Mouse (Mus musculus): ENCODE measurements around the gene Armc12. TPM values are rescaled to one million over a fixed set of nuclear protein-coding genes. Genes with fewer than 3 reads are reported as not detected.

The Armc12 gene
- polyA plus RNA-seq, 1 experiment from 2014 or later, result not detected

DNA sequence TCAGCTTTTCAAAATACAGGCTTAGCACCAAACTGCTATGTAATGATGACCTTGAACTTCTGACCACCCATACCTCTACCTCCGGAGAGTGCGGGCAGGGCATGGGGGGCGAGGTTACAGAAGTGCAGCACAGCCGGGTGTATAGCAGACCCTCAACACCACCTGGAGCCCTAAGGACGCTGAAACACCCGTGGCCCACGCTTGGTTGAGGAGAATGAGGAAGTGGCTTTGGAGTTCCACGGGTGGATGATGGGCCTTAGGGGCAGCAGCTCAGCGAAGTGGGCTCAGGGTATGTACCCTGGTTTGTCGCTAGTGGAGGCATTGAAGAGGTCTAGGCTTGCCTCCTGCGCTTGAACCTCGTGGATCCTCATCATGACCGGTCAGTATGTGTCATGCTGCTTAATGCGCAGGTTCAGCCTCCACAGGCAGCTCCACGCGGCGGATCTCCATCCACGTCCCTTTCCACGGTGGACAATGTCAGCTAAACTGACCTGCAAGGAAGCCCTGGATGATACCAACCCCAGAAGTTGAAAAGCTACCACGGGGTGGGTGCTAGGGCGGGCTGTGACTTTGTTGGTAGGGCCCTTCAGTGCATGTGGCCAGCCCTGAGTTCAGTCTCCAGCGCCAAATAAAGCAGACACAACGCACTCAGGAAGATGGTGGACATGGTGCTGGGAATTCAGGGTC, 6.5 kb upstream of the Armc12 start:
- no peak overlapping the region for H3K9ac ChIP-seq
- peaks cover 57% of the 10 kb centered on the region for H3K27me3 ChIP-seq
- ATAC-seq (ENCODE audit: low read depth), result no peak
- no peaks in the 10 kb centered on the region for H3K36me3 ChIP-seq
- H3K27ac ChIP-seq (replicated peaks), result no peak overlapping the region
- WGBS, result 87% methylated on average over 23 of the region's 23 CpGs
- H3K4me3 ChIP-seq, result no peak overlapping the region
- no peaks in the 10 kb centered on the region for H3K9me3 ChIP-seq
- peaks cover 22% of the 10 kb centered on the region for H3K4me1 ChIP-seq (replicated peaks)
- H3K4me2 ChIP-seq, result peak overlapping the region; percentile 95

DNA sequence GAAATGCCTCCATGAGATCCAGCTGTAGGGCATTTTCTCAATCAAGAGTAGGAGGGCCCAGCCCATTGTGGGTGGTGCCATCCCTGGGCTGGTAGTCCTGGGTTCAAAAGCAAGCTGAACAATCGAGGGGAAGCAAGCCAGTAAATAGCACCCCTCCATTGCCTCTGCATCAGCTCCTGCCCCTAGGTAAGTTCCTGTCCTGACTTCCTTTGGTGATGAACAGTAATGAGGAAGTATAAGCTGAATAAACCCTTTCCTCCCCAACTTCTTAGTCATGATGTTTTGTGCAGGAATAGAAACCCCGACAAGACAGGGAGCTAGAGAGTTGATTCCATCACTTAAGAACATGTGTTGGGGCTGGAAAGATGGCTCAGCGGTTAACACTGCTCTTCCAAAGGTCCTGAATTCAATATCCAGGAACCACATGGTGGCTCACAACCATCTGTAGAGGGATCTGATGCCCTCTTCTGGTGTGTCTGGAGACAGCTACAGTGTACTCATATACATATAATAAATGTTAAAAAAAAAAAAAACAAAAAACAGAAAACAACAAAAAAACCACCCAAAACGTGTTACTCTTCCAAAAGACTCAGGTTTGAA, 5.7 kb upstream of the Armc12 start:
- Histone ChIP-seq H3K4me2 (no peak overlapping the region), H3K4me1 (replicated peaks) (peaks cover 22% of the 10 kb centered on the region), H3K9me3 (no peaks in the 10 kb centered on the region), H3K27ac (replicated peaks) (no peak overlapping the region), H3K36me3 (no peaks in the 10 kb centered on the region), H3K4me3 (no peak overlapping the region), H3K9ac (no peak overlapping the region), H3K27me3 (peaks cover 51% of the 10 kb centered on the region)
- no peak for ATAC-seq (ENCODE audit: low read depth)
- WGBS, result 74% methylated on average over 4 of the region's 4 CpGs

- 52% methylated on average over 12 of the region's 12 CpGs for WGBS
- H3K9me3 ChIP-seq, result no peaks in the 10 kb centered on the region
- H3K9ac ChIP-seq, result no peak overlapping the region
- H3K27me3 ChIP-seq, result peaks cover 37% of the 10 kb centered on the region
- 0 out of 2 replicates have a peak overlapping the region, but pooled peaks have one; percentile 28 for H3K27ac ChIP-seq (replicated peaks)
- no peaks in the 10 kb centered on the region for H3K36me3 ChIP-seq
- ATAC-seq (ENCODE audit: low read depth), result no peak
- H3K4me3 ChIP-seq, result no peak overlapping the region
- peaks cover 21% of the 10 kb centered on the region for H3K4me1 ChIP-seq (replicated peaks)
- H3K4me2 ChIP-seq, result peak overlapping the region; percentile 21
Observed at GRCm38 (mm10) chr17:28527184-28528042, 3.2 kb upstream of the Armc12 start.

DNA sequence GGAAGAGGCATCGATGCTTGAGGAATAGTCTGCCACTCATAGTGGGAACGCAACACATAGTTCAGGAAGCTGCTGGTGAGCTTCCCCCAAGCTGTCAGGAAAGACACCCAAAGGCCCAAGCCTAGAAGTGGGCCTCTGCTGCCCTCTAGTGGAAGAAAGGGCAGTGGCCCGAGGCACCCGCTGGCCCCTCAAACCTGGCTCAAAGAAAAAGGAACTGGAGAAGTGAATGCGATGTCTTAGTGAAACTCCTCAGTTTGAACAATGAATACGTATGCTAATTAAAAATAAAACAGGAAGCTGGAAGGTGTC, 2.6 kb upstream of the Armc12 start:
- ATAC-seq (ENCODE audit: low read depth), result peak; percentile 59; the same call in 1 of the 2 replicates
- peaks cover 19% of the 10 kb centered on the region for H3K4me1 ChIP-seq (replicated peaks)
- no peak overlapping the region for H3K9ac ChIP-seq
- WGBS, result 5% methylated on average over 6 of the region's 6 CpGs
- H3K4me3 ChIP-seq, result no peak overlapping the region
- H3K9me3 ChIP-seq, result no peaks in the 10 kb centered on the region
- peak overlapping the region; percentile 21 for H3K4me2 ChIP-seq
- H3K27ac ChIP-seq (replicated peaks), result 0 out of 2 replicates have a peak overlapping the region, but pooled peaks have one; percentile 28
- no peaks in the 10 kb centered on the region for H3K36me3 ChIP-seq
- peaks cover 40% of the 10 kb centered on the region for H3K27me3 ChIP-seq

DNA sequence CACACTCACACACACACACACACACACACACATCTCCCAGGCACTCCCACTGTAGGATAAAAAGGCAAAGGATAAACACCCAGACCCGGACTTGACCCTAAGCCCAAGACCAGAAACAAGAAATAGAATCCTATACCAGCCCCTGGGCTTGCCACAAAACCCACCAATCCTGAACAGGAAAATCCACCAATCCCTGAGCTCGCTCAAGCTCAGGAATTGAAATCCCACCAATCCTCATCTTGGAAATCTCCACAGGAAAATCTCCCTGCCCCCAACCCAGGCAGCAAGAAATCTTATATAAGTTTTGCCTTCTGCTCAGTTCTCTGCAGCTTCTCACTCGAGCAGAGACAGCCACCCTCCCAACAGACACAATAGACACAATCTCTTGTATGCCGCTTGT, 1.5 kb upstream of the Armc12 start:
- Histone ChIP-seq H3K4me3 (no peak overlapping the region), H3K4me2 (no peak overlapping the region), H3K9ac (no peak overlapping the region), H3K36me3 (no peaks in the 10 kb centered on the region), H3K4me1 (replicated peaks) (peaks cover 14% of the 10 kb centered on the region), H3K27ac (replicated peaks) (no peak overlapping the region), H3K27me3 (peaks cover 32% of the 10 kb centered on the region), H3K9me3 (no peaks in the 10 kb centered on the region)
- ATAC-seq (ENCODE audit: low read depth), result no peak
- 76% methylated on average over 4 of the region's 4 CpGs for WGBS

GRCm38 (mm10) chr17:28531946-28532345, 1.3 kb downstream of the Armc12 start:
- 14% methylated on average over 18 of the region's 18 CpGs for WGBS

GRCm38 (mm10) chr17:28532557-28532956, 2.0 kb downstream of the Armc12 start:
- no peak overlapping the region for H3K4me3 ChIP-seq
- H3K9me3 ChIP-seq, result no peaks in the 10 kb centered on the region
- H3K27ac ChIP-seq (replicated peaks), result no peak overlapping the region
- H3K4me2 ChIP-seq, result no peak overlapping the region
- H3K9ac ChIP-seq, result no peak overlapping the region
- H3K27me3 ChIP-seq, result peaks cover 19% of the 10 kb centered on the region
- peaks cover 10% of the 10 kb centered on the region for H3K4me1 ChIP-seq (replicated peaks)
- ATAC-seq (ENCODE audit: low read depth), result no peak
- no peaks in the 10 kb centered on the region for H3K36me3 ChIP-seq
- 86% methylated on average over 7 of the region's 7 CpGs for WGBS

More at GRCm38 (mm10) chr17:28531946-28532345, 1.3 kb downstream of the Armc12 start:
- H3K9me3 ChIP-seq, result no peaks in the 10 kb centered on the region
- no peak overlapping the region for H3K27ac ChIP-seq (replicated peaks)
- H3K36me3 ChIP-seq, result no peaks in the 10 kb centered on the region
- H3K4me3 ChIP-seq, result no peak overlapping the region
- peaks cover 14% of the 10 kb centered on the region for H3K4me1 ChIP-seq (replicated peaks)
- ATAC-seq (ENCODE audit: low read depth), result no peak
- H3K9ac ChIP-seq, result no peak overlapping the region
- peaks cover 24% of the 10 kb centered on the region for H3K27me3 ChIP-seq
- no peak overlapping the region for H3K4me2 ChIP-seq

- H3K9me3 ChIP-seq, result peaks cover 4% of the 10 kb centered on the region; the same call in 1 of the 2 replicates
- 92% methylated on average over 13 of the region's 13 CpGs for WGBS
- H3K4me1 ChIP-seq (replicated peaks), result peaks cover 6% of the 10 kb centered on the region
- no peak overlapping the region for H3K27ac ChIP-seq (replicated peaks)
- no peak overlapping the region for H3K4me3 ChIP-seq
- H3K4me2 ChIP-seq, result no peak overlapping the region
- no peaks in the 10 kb centered on the region for H3K36me3 ChIP-seq
- no peak overlapping the region for H3K9ac ChIP-seq
- no peak for ATAC-seq (ENCODE audit: low read depth)
- H3K27me3 ChIP-seq, result peaks cover 16% of the 10 kb centered on the region
Observed at GRCm38 (mm10) chr17:28533327-28533726, 2.7 kb downstream of the Armc12 start.

DNA sequence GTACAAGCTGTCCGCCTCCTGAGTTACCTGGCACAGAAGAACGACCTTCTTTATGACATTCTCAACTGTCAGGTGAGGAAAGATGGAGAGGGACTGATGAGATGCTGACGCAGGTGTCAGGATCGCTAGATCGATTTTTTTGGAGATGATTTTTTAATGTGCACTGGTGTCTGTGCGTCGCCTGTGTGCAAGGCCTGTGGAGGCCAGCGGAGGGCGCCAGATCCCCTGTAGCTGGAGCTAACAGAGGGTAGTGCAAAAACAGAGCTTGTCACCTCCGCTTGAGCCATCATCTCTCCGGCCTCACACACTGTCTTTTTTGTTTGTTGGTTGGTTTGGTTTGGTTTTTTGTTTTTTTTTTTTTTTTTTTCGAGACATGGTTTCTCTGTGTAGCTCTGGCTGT, 7.3 kb downstream of the Armc12 start:
- Histone ChIP-seq H3K36me3 (no peaks in the 10 kb centered on the region), H3K4me1 (replicated peaks) (no peaks in the 10 kb centered on the region), H3K4me2 (no peak overlapping the region), H3K27ac (replicated peaks) (no peak overlapping the region), H3K9me3 (peaks cover 26% of the 10 kb centered on the region), H3K9ac (no peak overlapping the region), H3K27me3 (no peaks in the 10 kb centered on the region), H3K4me3 (no peak overlapping the region)
- 52% methylated on average over 12 of the region's 12 CpGs for WGBS
- no peak for ATAC-seq (ENCODE audit: low read depth)

- Histone ChIP-seq H3K4me3 (no peak overlapping the region), H3K4me2 (no peak overlapping the region), H3K27ac (replicated peaks) (no peak overlapping the region), H3K27me3 (no peaks in the 10 kb centered on the region), H3K36me3 (no peaks in the 10 kb centered on the region), H3K4me1 (replicated peaks) (no peaks in the 10 kb centered on the region), H3K9me3 (peaks cover 1% of the 10 kb centered on the region), H3K9ac (no peak overlapping the region)
- ATAC-seq (ENCODE audit: low read depth), result no peak
- 81% methylated on average over 1 of the region's 1 CpGs for WGBS
Observed at GRCm38 (mm10) chr17:28546925-28547324, 16.3 kb downstream of the Armc12 start.

GRCm38 (mm10) chr17:28548550-28548949, 17.9 kb downstream of the Armc12 start:
- peaks cover 9% of the 10 kb centered on the region; the same call in 1 of the 2 replicates for H3K4me1 ChIP-seq (replicated peaks)
- H3K27ac ChIP-seq (replicated peaks), result no peak overlapping the region
- no peaks in the 10 kb centered on the region for H3K9me3 ChIP-seq
- H3K4me2 ChIP-seq, result no peak overlapping the region
- no peak for ATAC-seq (ENCODE audit: low read depth)
- no peak overlapping the region for H3K9ac ChIP-seq
- no peak overlapping the region for H3K4me3 ChIP-seq
- H3K27me3 ChIP-seq, result no peaks in the 10 kb centered on the region
- WGBS, result 74% methylated on average over 11 of the region's 11 CpGs
- H3K36me3 ChIP-seq, result no peaks in the 10 kb centered on the region

DNA sequence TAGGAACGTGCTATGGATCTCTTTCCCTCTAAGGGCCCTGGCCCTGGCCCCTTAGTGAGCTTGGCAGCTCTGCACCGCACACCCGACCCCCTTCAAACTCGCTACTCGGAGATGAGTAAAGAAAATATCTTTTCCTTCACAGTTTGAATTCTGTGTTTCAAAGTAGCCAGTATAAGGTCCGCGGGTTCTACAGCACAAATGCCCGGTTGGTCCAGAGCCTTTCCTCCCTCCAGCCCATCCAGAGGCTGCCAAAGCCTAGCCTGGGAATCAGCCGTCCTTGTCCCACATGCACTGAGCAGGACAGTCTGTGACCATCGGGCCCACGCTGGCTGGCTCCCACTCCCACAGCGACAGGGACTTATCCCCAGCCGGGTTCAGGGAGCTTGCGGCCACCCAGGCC, 18.5 kb downstream of the Armc12 start, which contains the start of gene Clpsl2:
Clpsl2 (plus strand) TSS at position 301 of the 400 bp plus-strand sequence.
- WGBS, result 79% methylated on average over 14 of the region's 14 CpGs
- Histone ChIP-seq H3K9ac (no peak within 1 kb of the TSS), H3K27ac (replicated peaks) (no peak within 1 kb of the TSS), H3K4me3 (no peak within 1 kb of the TSS), H3K27me3 (no peaks in the 10 kb centered on the region), H3K4me1 (replicated peaks) (peaks cover 9% of the 10 kb centered on the region; the same call in 1 of the 2 replicates), H3K36me3 (no peaks in the 10 kb centered on the region), H3K9me3 (no peaks in the 10 kb centered on the region), H3K4me2 (no peak within 1 kb of the TSS)
- no peak for ATAC-seq (ENCODE audit: low read depth)

Data from neural tube, embryonic 13.5 days (tissue).